Mouse (Mus musculus): Measurements from ENCODE around the gene Pax2. TPM values are rescaled to one million over a fixed set of nuclear protein-coding genes. Genes with fewer than 3 reads are reported as not detected.

Gene Pax2
- polyA plus RNA-seq, 1 experiment from 2014 or later: not detected

- ATAC-seq: no peak
- Histone ChIP-seq H3K4me3 (replicated peaks; ENCODE audit: low read length) (no peak overlapping the region), H3K27me3 (replicated peaks; ENCODE audit: control insufficient read depth, insufficient read depth, low read length) (peaks cover 48% of the 10 kb centered on the region), H3K9ac (replicated peaks; ENCODE audit: low read depth, low read length) (no peak overlapping the region), H3K27ac (ENCODE audit: low read length) (no peak overlapping the region), H3K4me1 (replicated peaks; ENCODE audit: control insufficient read depth, insufficient read depth, low read length) (peaks cover 31% of the 10 kb centered on the region), H3K9me3 (ENCODE audit: control insufficient read depth, low read length) (no peaks in the 10 kb centered on the region), H3K4me2 (ENCODE audit: low read length) (no peak overlapping the region), H3K36me3 (ENCODE audit: control insufficient read depth, insufficient read depth) (no peaks in the 10 kb centered on the region)
- 32% methylated on average over 3 of the region's 3 CpGs for WGBS
Observed at GRCm38 (mm10) chr19:44884331-44884730, 128.5 kb downstream of the Pax2 start.

- ATAC-seq: no peak
- H3K4me2 ChIP-seq (ENCODE audit: low read length): no peak overlapping the region
- H3K36me3 ChIP-seq (ENCODE audit: control insufficient read depth, insufficient read depth): no peaks in the 10 kb centered on the region
- no peaks in the 10 kb centered on the region for H3K9me3 ChIP-seq (ENCODE audit: control insufficient read depth, low read length)
- H3K4me1 ChIP-seq (replicated peaks; ENCODE audit: control insufficient read depth, insufficient read depth, low read length): peaks cover 18% of the 10 kb centered on the region
- H3K4me3 ChIP-seq (replicated peaks; ENCODE audit: low read length): no peak overlapping the region
- 10% methylated on average over 3 of the region's 3 CpGs for WGBS
- no peak overlapping the region for H3K27ac ChIP-seq (ENCODE audit: low read length)
- H3K27me3 ChIP-seq (replicated peaks; ENCODE audit: control insufficient read depth, insufficient read depth, low read length): peaks cover 56% of the 10 kb centered on the region
- H3K9ac ChIP-seq (replicated peaks; ENCODE audit: low read depth, low read length): no peak overlapping the region
Observed at GRCm38 (mm10) chr19:44886475-44886874, 130.6 kb downstream of the Pax2 start.

Small RNA genes lying within 50 kb of the gene (microRNA-seq; reads per million reads assigned to microRNA genes)
- gene Mir6405: not detected

Other genes starting within 250 kb of the Pax2 start
- gene Sec31b, start 210.2 kb upstream of the Pax2 start, polyA plus RNA-seq (2015; fragmentation: Nextera tagmentation; extraction: Ambion mirVana): 0.07 and 0.16 TPM in 2 replicates
- not detected in 2 replicates for gene Gm20538, start 203.2 kb upstream of the Pax2 start, polyA plus RNA-seq (2015; fragmentation: Nextera tagmentation; extraction: Ambion mirVana)
- 376 and 452 TPM in 2 replicates for gene Ndufb8, start 200.6 kb upstream of the Pax2 start, polyA plus RNA-seq (2015; fragmentation: Nextera tagmentation; extraction: Ambion mirVana)
- 31.6 and 34.8 TPM in 2 replicates for gene Hif1an, start 193.2 kb upstream of the Pax2 start, polyA plus RNA-seq (2015; fragmentation: Nextera tagmentation; extraction: Ambion mirVana)
- gene Slf2, start 175.1 kb downstream of the Pax2 start, polyA plus RNA-seq (2015; fragmentation: Nextera tagmentation; extraction: Ambion mirVana): 32.2 and 38.8 TPM in 2 replicates
- 12.3 and 15.8 TPM in 2 replicates for gene Sema4g, start 233.1 kb downstream of the Pax2 start, polyA plus RNA-seq (2015; fragmentation: Nextera tagmentation; extraction: Ambion mirVana)
- gene Twnk, start 249.6 kb downstream of the Pax2 start, polyA plus RNA-seq (2015; fragmentation: Nextera tagmentation; extraction: Ambion mirVana): 24.6 and 25.5 TPM in 2 replicates

All from forebrain, embryonic 16.5 days (tissue).